In genomic region chr4:114907056-114907917, GRCm38 (mm10) we compare ENCODE assay signal across 9 mouse cellular contexts. TPM values are rescaled to one million over a fixed set of nuclear protein-coding genes. Genes with fewer than 3 reads are reported as not detected.
DNase-seq lines count a peak whose midpoint lies in the region; ATAC-seq and TF ChIP-seq lines count a peak whose summit lies in the region.
"Had no signal": no experiment of that assay in that cellular context is flagged by ENCODE, and none has a peak within 500 bp of the region (broad histone marks: within the 10 kb centered on the region; RNA-seq: fewer than 3 reads in every experiment).

No protein-coding gene starts in this region.

- WGBS in heart, embryonic 16.5 days: 2% methylated on average over 72 of the region's 74 CpGs
- 3% methylated on average over 73 of the region's 74 CpGs for WGBS in limb, embryonic 15.5 days
- 4% methylated on average over 74 of the region's 74 CpGs for WGBS in stomach, embryonic 16.5 days

- H3K36me3 ChIP-seq in heart, embryonic 16.5 days (ENCODE audit: control insufficient read depth, insufficient read depth): no peaks in the 10 kb centered on the region
- no peaks in the 10 kb centered on the region for H3K36me3 ChIP-seq in limb, embryonic 15.5 days
- H3K36me3 ChIP-seq in stomach, embryonic 16.5 days (ENCODE audit: control insufficient read depth, insufficient read depth, low read length): no peaks in the 10 kb centered on the region

- peak overlapping the region; percentile 97 for H3K4me2 ChIP-seq in heart, embryonic 16.5 days (ENCODE audit: low read depth, low read length)
- peak overlapping the region; percentile 89 for H3K4me2 ChIP-seq in limb, embryonic 15.5 days
- peak overlapping the region; percentile 99 for H3K4me2 ChIP-seq in stomach, embryonic 16.5 days (ENCODE audit: low read depth, low read length)

- ATAC-seq in heart, embryonic 16.5 days (replicated peaks; ENCODE audit: extremely low read depth, insufficient read depth, low FRiP score): no peak
- no peak for ATAC-seq in limb, embryonic 15.5 days (ENCODE audit: insufficient number of reproducible peaks, low FRiP score, low TSS enrichment, low read depth)
- ATAC-seq in stomach, embryonic 16.5 days (ENCODE audit: insufficient read depth, low FRiP score): no peak
- no peak for ATAC-seq in frontal cortex, adult (ENCODE audit: low TSS enrichment)

- peaks cover 94% of the 10 kb centered on the region for H3K27me3 ChIP-seq in heart, embryonic 16.5 days (ENCODE audit: control insufficient read depth, insufficient read depth, low read length)
- H3K27me3 ChIP-seq in limb, embryonic 15.5 days: peaks cover 97% of the 10 kb centered on the region
- H3K27me3 ChIP-seq in stomach, embryonic 16.5 days (ENCODE audit: control insufficient read depth, insufficient read depth, low read length): peaks cover 92% of the 10 kb centered on the region

- peaks cover 3% of the 10 kb centered on the region; the same call in 1 of the 2 replicates for H3K4me1 ChIP-seq in heart, embryonic 16.5 days (ENCODE audit: control insufficient read depth, insufficient read depth, low read length)
- H3K4me1 ChIP-seq in limb, embryonic 15.5 days: peaks cover 33% of the 10 kb centered on the region
- H3K4me1 ChIP-seq in stomach, embryonic 16.5 days (ENCODE audit: control insufficient read depth, insufficient read depth, low read length): 0 out of 2 replicates have a peak, but pooled peaks cover 4% of the 10 kb centered on the region

- no peaks in the 10 kb centered on the region for H3K9me3 ChIP-seq in heart, embryonic 16.5 days (replicated peaks; ENCODE audit: control insufficient read depth, low read length)
- no peaks in the 10 kb centered on the region for H3K9me3 ChIP-seq in limb, embryonic 15.5 days
- no peaks in the 10 kb centered on the region for H3K9me3 ChIP-seq in stomach, embryonic 16.5 days (replicated peaks; ENCODE audit: control insufficient read depth, low read length)

- no peak for TF ChIP-seq CTCF in left cerebral cortex, adult 2 months (IDR thresholded peaks at IDR 0.05)

- no peak overlapping the region for H3K27ac ChIP-seq in left cerebral cortex, adult 2 months
- H3K27ac ChIP-seq in heart, embryonic 16.5 days (ENCODE audit: low read length): no peak overlapping the region
- no peak overlapping the region for H3K27ac ChIP-seq in limb, embryonic 15.5 days
- no peak overlapping the region for H3K27ac ChIP-seq in stomach, embryonic 16.5 days (ENCODE audit: low read length)

- no peak overlapping the region for H3K9ac ChIP-seq in heart, embryonic 16.5 days (ENCODE audit: low read length)
- H3K9ac ChIP-seq in limb, embryonic 15.5 days: peak overlapping the region; percentile 47
- peak overlapping the region; percentile 39; the same call in 1 of the 2 replicates for H3K9ac ChIP-seq in stomach, embryonic 16.5 days (ENCODE audit: low read length)

- no peak for DNase-seq in left cerebral cortex, adult 2 months (ENCODE audit: extremely low spot score in 1 of 2, low spot score in 2 of 2)
- DNase-seq in left cerebral cortex, adult 11 months (ENCODE audit: low spot score): no peak
- DNase-seq in adrenal gland, postnatal 14 days: peak; percentile 55
- DNase-seq in left cerebral cortex, postnatal 36 days (ENCODE audit: low spot score in 2 of 2): no peak

- H3K4me3 ChIP-seq in left cerebral cortex, adult 2 months: peak overlapping the region; percentile 32
- H3K4me3 ChIP-seq in heart, embryonic 16.5 days (ENCODE audit: low read length): peak overlapping the region; percentile 62
- H3K4me3 ChIP-seq in limb, embryonic 15.5 days: peak overlapping the region; percentile 57
- peak overlapping the region; percentile 62 for H3K4me3 ChIP-seq in stomach, embryonic 16.5 days (replicated peaks; ENCODE audit: low read length)

- intact Hi-C loops in left cerebral cortex, adult 2 months (cut with DNase I): no loop called here
- intact Hi-C loops in left cerebral cortex, postnatal 36 days (cut with DNase I): no loop called here

RNA-seq across cellular contexts. Expression of gene Foxd2, which starts 1.4 kb away (rescaled TPM):
- total RNA-seq in left cerebral cortex, adult 2 months (2021): under 1 TPM; 0.35 to 0.63 TPM
- 1.6 and 1.9 TPM in 2 replicates for total RNA-seq in adrenal gland, postnatal 14 days (2021)
- 0.07 TPM in 1 of 2 replicates, not detected in the other for polyA plus RNA-seq in heart, embryonic 16.5 days (2015; fragmentation: Nextera tagmentation; extraction: Ambion mirVana)
- polyA plus RNA-seq in limb, embryonic 15.5 days (2015; fragmentation: Nextera tagmentation; extraction: Ambion mirVana): 0.60 and 0.96 TPM in 2 replicates
- not detected in 2 replicates for polyA plus RNA-seq in stomach, embryonic 16.5 days (2015; fragmentation: Nextera tagmentation; extraction: Ambion mirVana)
- total RNA-seq in left cerebral cortex, postnatal 36 days (2021): under 1 TPM; 0.27 to 0.39 TPM

RNA-seq across cellular contexts. Expression of gene Foxe3, which starts 18.5 kb away (rescaled TPM):
- not detected for total RNA-seq in left cerebral cortex, adult 2 months (2021)
- total RNA-seq in adrenal gland, postnatal 14 days (2021): not detected in 2 replicates
- not detected in 2 replicates for polyA plus RNA-seq in heart, embryonic 16.5 days (2015; fragmentation: Nextera tagmentation; extraction: Ambion mirVana)
- polyA plus RNA-seq in limb, embryonic 15.5 days (2015; fragmentation: Nextera tagmentation; extraction: Ambion mirVana): not detected in 2 replicates
- polyA plus RNA-seq in stomach, embryonic 16.5 days (2015; fragmentation: Nextera tagmentation; extraction: Ambion mirVana): not detected in 2 replicates
- total RNA-seq in left cerebral cortex, postnatal 36 days (2021): not detected
- polyA plus RNA-seq: large intestine, adult 2 months had no signal
